Mouse (Mus musculus) megakaryocyte, embryonic 14.5 days (primary cell): ENCODE results near the gene Asgr2.

ENCODE experiments used
- FLI1 ChIP-seq: IDR thresholded peaks from 2 replicates; pipeline ENCODE4 v1.6.1; 2012; ENCODE audit warnings: low read length, inconsistent platforms, mixed read lengths
- GATA1 ChIP-seq: IDR thresholded peaks from 3 replicates; pipeline ENCODE4 v1.6.1; 2012; ENCODE audit warnings: mixed read lengths, low read length, inconsistent platforms, borderline replicate concordance

DNA sequence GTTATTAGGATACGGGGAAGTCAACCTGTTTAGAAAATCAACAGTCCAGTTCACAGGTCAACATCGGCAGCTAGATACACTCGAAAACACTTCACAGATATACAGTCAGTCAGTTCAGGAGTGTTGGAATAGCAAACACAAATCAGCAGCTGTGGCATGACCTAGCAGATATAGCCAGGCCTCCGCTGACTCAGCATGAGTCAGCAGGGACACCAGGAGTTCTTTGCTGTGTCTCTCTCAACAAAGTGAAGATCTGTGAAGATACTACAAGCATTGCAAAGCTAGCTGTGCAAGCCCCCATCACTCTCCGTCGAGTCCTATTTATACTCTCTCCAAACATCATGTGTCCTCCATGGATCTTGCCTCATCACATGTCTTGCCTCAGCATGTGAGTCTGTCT, 16.9 kb upstream of the Asgr2 start:
- TF ChIP-seq GATA1 (no peak), FLI1 (no peak)
